Mouse (Mus musculus) heart, embryonic 11.5 days (tissue): ENCODE measurements around the gene Unc13c. TPM values are rescaled to one million over a fixed set of nuclear protein-coding genes. Genes with fewer than 3 reads are reported as not detected.

Experiments
- ATAC-seq: fragments of 200-750 bp; cut with Nextera tagmentation; replicated peaks from 2 replicates; pipeline ENCODE4 v1.8.0; 2017; ENCODE audit warnings: moderate library complexity; ENCODE audit not compliant: insufficient number of reproducible peaks, low FRiP score, low TSS enrichment
- H3K27ac ChIP-seq: fragments of 300-500 bp; sonication (generic); 2 replicates; pipeline ENCODE4 v1.5.1; 2014; ENCODE audit warnings: mild to moderate bottlenecking, low read depth, low read length
- H3K27me3 ChIP-seq: fragments of 300-500 bp; sonication (generic); 2 replicates; pipeline ENCODE4 v1.6.1; 2014; ENCODE audit warnings: mild to moderate bottlenecking, low read length, mixed read lengths; ENCODE audit not compliant: control insufficient read depth, insufficient read depth
- H3K36me3 ChIP-seq: fragments of 300-500 bp; sonication (generic); 2 replicates; pipeline ENCODE4 v1.6.1; 2014; ENCODE audit warnings: mild to moderate bottlenecking, low read length, moderate library complexity, mixed read lengths; ENCODE audit not compliant: control insufficient read depth, insufficient read depth
- H3K4me1 ChIP-seq: fragments of 300-500 bp; sonication (generic); 2 replicates; pipeline ENCODE4 v1.6.1; 2014; ENCODE audit warnings: low read length; ENCODE audit not compliant: control insufficient read depth, insufficient read depth
- H3K4me2 ChIP-seq: fragments of 300-500 bp; sonication (generic); 2 replicates; pipeline ENCODE4 v1.6.1; 2014; ENCODE audit warnings: mild to moderate bottlenecking, moderate library complexity
- H3K4me3 ChIP-seq: fragments of 300-500 bp; sonication (generic); 2 replicates; pipeline ENCODE4 v1.5.1; 2014; ENCODE audit warnings: low read depth, low read length
- H3K9ac ChIP-seq: fragments of 300-500 bp; sonication (generic); 2 replicates; pipeline ENCODE4 v1.6.1; 2014; ENCODE audit warnings: mild to moderate bottlenecking, low read depth, low read length, moderate library complexity
- H3K9me3 ChIP-seq: fragments of 300-500 bp; sonication (generic); replicated peaks from 2 replicates; pipeline ENCODE4 v1.6.1; 2016; ENCODE audit warnings: low read length; ENCODE audit not compliant: control insufficient read depth
- WGBS: fragments of 180-500 bp; shearing (Covaris S2); extraction: QIAGEN DNeasy Blood & Tissue Kit; methylation state at CpG from one replicate; pipeline ENCODE4 v1.1.7; 2014; ENCODE audit not compliant: insufficient replicate concordance; 5-methylcytosine and 5-hydroxymethylcytosine counted together
- polyA plus RNA-seq: library from polyadenylated mRNA; unstranded; fragments of >200 nt; fragmentation: Nextera tagmentation; extraction: Ambion mirVana; gene quantifications from 2 replicates; pipeline ENCODE4 v1.2.1, GENCODE M21; 2014

Unc13c gene
- polyA plus RNA-seq, 1 experiment from 2014 or later, result 2.4 TPM

DNA sequence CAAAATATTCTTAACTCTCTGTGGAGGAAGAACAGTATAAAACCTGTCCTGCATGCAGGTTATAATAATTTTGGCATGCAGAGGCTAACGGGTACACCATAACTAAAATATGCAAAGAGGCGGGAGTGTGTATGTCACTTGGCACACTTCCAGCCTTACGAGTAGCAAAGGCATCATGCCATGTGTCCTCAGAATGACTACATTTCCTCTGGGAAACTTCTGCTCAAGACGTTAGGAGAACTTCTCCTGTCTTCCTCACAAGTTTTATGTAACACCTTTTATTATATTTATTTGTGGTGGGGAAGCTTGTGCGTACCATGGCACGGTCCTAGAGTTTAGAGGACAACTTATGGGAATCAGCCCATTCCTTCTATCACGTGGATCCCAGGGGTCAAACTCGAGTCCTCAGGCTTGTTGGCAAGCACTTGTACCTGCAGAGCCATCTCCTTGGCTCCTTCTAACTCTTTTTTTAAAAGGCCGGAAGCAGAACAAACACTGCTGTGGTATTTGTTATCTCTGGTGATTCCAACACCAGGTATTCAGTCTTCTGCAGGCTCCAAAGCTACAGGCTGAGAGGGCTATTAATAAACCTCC, 3.3 kb downstream of the Unc13c start:
- H3K4me2 ChIP-seq, result peak overlapping the region; percentile 23

DNA sequence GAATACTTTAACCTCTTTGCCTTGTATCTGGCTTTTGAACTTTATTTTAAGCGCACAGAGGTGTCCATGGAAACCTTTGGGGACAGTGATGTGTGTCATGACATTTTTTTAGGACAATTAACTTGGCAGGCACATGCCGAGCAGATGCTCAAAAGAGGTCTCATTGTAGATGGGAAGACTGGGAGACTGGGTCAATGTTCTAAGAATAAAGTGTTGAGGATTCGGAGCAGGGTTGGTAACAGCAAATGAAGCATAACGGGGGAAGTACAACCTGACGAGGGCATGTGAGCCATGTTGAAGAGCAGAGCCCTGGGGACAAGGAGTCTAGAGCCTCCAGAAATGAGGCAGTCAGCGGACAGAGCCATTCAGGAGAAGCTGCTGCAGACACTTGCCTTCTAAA, 6.3 kb downstream of the Unc13c start:
- peaks cover 20% of the 10 kb centered on the region for H3K4me1 ChIP-seq
- no peak overlapping the region for H3K27ac ChIP-seq
- no peak overlapping the region for H3K9ac ChIP-seq
- H3K4me2 ChIP-seq, result no peak overlapping the region
- no peak overlapping the region for H3K4me3 ChIP-seq
- H3K36me3 ChIP-seq, result no peaks in the 10 kb centered on the region
- no peaks in the 10 kb centered on the region for H3K9me3 ChIP-seq
- ATAC-seq, result no peak
- no peaks in the 10 kb centered on the region for H3K27me3 ChIP-seq
- WGBS, result 74% methylated on average over 6 of the region's 6 CpGs

More for the DNA sequence above, 3.3 kb downstream of the Unc13c start:
- Histone ChIP-seq H3K27me3 (no peaks in the 10 kb centered on the region), H3K4me1 (peaks cover 20% of the 10 kb centered on the region), H3K9me3 (no peaks in the 10 kb centered on the region), H3K36me3 (no peaks in the 10 kb centered on the region), H3K4me3 (no peak overlapping the region), H3K9ac (no peak overlapping the region), H3K27ac (no peak overlapping the region)
- ATAC-seq, result no peak
- 37% methylated on average over 9 of the region's 9 CpGs for WGBS

DNA sequence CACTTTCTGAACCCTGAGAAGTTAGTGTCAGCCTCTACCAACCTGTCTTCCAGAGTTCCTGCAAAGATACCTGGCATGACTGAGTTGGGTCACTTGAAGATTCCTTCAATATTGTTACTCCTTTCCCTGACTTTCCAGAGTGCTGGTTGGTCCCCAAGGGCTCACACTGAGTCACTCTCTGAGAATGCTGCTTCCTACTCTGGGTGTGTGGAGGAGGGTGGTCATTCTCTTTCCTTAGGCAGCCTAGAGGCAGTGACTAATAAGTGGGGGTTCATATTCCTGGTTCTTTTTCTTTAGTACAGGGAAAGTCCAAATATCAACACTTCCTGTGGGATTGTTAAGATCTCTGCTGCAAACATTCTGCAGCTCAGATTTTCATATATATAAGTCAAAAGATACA, 16.4 kb downstream of the Unc13c start:
- Histone ChIP-seq H3K27ac (no peak overlapping the region), H3K9me3 (no peaks in the 10 kb centered on the region), H3K4me3 (no peak overlapping the region), H3K36me3 (no peaks in the 10 kb centered on the region), H3K9ac (no peak overlapping the region), H3K27me3 (no peaks in the 10 kb centered on the region), H3K4me2 (no peak overlapping the region), H3K4me1 (no peaks in the 10 kb centered on the region)
- ATAC-seq, result no peak

DNA sequence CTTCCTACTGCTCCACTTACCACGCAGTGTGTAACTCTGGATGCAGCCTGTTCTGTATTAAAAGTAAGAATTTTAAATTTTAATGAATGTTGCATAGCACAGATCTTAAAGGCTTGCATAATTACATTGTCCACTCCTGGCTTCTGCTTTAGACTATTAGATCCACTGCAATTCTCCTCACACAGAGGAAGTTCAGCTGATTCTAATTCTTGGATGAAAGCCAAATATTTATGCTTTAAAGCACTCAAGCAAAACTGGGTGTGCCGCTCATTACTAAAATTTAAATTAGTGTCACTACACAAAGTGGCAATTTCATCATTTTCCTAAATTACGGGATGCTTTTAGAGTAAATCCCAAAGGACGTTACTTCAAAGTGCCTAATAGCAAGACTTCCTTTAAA, 17.2 kb downstream of the Unc13c start:
- WGBS, result 81% methylated on average over 4 of the region's 4 CpGs
- H3K36me3 ChIP-seq, result no peaks in the 10 kb centered on the region
- no peaks in the 10 kb centered on the region for H3K9me3 ChIP-seq
- no peaks in the 10 kb centered on the region for H3K27me3 ChIP-seq
- H3K4me1 ChIP-seq, result no peaks in the 10 kb centered on the region
- no peak overlapping the region for H3K4me2 ChIP-seq
- H3K4me3 ChIP-seq, result no peak overlapping the region
- H3K27ac ChIP-seq, result no peak overlapping the region
- no peak for ATAC-seq
- H3K9ac ChIP-seq, result no peak overlapping the region

DNA sequence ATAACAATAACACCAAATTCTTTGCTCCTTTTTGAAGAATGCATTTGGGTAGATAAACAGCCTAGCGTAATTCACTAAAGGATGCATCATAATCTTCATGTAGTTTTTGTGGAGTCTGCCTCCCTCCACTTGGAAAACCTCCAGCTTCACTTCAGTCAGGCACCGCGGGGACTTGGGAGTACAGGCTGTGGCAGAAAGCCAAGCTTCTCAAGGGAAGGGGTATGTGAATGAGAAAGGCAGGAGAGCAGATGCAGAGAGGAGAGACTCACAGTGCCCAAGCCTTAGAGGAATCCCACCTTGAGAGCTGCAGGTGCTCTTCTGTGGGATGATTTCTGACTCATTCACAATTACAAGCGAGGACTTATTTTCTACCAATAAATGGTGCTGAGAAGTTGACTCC, 33.9 kb downstream of the Unc13c start:
- 53% methylated on average over 4 of the region's 4 CpGs for WGBS
- no peak for ATAC-seq

DNA sequence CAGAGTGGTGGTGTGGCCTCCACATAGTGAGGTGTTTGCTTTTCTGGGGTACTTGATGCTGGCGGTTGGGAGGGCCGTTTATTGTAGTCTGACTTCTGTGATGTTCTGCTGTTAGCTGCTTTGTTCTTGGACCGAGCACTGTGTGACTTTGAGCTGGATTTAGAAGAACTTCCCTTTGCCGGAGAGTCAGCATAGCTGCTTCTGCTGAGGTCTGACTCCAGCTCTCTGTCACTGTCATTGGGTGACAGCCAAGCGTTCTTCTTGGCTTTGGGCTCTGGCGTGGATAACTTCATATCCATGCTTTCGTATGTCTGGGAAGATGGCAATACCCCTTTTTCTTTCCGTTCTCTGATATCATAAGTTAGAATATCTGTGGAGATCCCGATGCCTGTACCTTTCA, 36.8 kb downstream of the Unc13c start:
- Histone ChIP-seq H3K9ac (no peak overlapping the region), H3K27ac (no peak overlapping the region), H3K9me3 (no peaks in the 10 kb centered on the region), H3K36me3 (no peaks in the 10 kb centered on the region), H3K4me3 (no peak overlapping the region), H3K4me2 (no peak overlapping the region), H3K27me3 (no peaks in the 10 kb centered on the region), H3K4me1 (no peaks in the 10 kb centered on the region)
- ATAC-seq, result no peak
- 90% methylated on average over 9 of the region's 9 CpGs for WGBS

More for the DNA sequence above, 33.9 kb downstream of the Unc13c start:
- H3K4me1 ChIP-seq, result no peaks in the 10 kb centered on the region
- H3K9me3 ChIP-seq, result no peaks in the 10 kb centered on the region
- H3K4me3 ChIP-seq, result no peak overlapping the region
- H3K9ac ChIP-seq, result no peak overlapping the region
- H3K36me3 ChIP-seq, result no peaks in the 10 kb centered on the region
- H3K27ac ChIP-seq, result no peak overlapping the region
- H3K4me2 ChIP-seq, result no peak overlapping the region
- no peaks in the 10 kb centered on the region for H3K27me3 ChIP-seq

DNA sequence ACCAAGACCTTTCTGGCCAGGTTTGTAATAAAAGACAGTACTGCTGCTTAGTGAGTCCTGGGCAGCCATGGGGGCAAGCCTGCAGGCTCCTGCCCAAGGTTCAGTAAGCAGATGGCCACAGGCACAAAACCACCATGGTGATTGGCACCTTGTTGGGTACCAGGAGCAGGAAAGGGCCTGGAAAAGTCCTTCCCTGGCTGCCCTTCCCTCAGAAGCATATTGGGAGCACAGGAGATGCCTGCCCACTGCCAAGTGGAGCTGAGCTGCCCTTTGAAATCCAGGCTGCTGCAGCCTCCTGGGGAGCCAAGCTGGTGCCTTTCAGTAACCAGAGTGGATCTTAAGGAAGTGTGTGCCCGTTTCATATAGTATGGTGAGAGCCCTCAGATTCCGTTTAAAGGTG, 41.5 kb downstream of the Unc13c start:
- no peaks in the 10 kb centered on the region for H3K9me3 ChIP-seq
- WGBS, result 72% methylated on average over 2 of the region's 2 CpGs
- no peaks in the 10 kb centered on the region for H3K36me3 ChIP-seq
- H3K4me2 ChIP-seq, result no peak overlapping the region
- H3K27me3 ChIP-seq, result no peaks in the 10 kb centered on the region
- no peak overlapping the region for H3K4me3 ChIP-seq
- no peak overlapping the region for H3K9ac ChIP-seq
- ATAC-seq, result no peak
- no peaks in the 10 kb centered on the region for H3K4me1 ChIP-seq
- no peak overlapping the region for H3K27ac ChIP-seq

DNA sequence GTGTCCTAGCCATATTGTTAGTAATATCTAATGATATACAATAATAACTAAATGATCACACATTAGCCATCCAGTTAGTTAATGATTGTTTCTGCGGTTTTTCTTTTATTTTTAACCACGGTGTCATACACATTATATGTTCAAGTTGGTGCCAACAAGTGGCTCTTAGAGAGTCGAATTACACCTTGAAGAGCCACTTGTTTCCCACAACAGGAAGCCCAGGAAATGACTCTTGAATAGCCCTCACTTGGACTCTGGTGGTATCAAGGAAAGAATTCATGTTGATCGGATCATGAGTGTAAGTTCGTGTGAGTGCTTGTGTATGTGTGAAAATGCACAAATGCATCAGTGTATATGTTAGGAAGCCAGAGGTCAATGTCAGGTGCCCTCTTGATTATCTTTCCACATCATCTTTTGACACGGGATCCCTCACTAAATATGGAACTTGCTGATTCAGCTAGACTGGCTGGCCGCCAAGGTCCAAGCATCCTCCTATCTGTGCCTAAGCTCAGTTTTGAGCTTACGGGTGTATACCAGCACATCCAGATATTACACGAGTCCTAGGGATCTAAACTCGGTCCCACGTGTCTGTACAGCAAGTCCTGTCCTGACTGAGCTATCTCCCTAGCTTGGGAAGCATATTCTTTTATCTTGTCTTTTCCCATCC, 46.2 kb downstream of the Unc13c start:
- no peak overlapping the region for H3K4me2 ChIP-seq
- 71% methylated on average over 11 of the region's 11 CpGs for WGBS

DNA sequence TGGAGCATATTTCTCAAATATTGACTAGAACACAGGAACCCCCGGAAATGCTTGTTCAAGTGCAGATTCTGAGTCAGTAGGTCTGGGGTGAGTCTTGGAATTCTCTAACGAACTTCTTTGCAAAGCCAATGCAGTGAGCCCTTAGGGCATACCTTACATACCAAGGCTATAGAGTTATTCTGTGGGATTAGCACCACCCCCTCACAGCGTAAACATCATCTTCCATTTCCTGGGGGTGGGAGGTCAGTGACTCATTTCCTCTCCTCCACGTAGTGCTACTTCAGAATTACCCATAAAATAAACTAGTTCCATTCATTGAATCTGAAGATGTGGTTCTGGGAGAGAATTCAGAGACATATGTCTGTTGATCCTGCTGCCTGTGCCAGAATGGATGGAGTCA, 62.8 kb downstream of the Unc13c start:
- Histone ChIP-seq H3K4me2 (no peak overlapping the region), H3K9me3 (peaks cover 7% of the 10 kb centered on the region; the same call in 1 of the 2 replicates), H3K9ac (no peak overlapping the region), H3K27ac (no peak overlapping the region), H3K36me3 (no peaks in the 10 kb centered on the region), H3K4me3 (no peak overlapping the region), H3K27me3 (no peaks in the 10 kb centered on the region), H3K4me1 (no peaks in the 10 kb centered on the region)
- no peak for ATAC-seq
- WGBS, result 60% methylated on average over 4 of the region's 4 CpGs

More for the DNA sequence above, 46.2 kb downstream of the Unc13c start:
- H3K27me3 ChIP-seq, result no peaks in the 10 kb centered on the region
- no peaks in the 10 kb centered on the region for H3K4me1 ChIP-seq
- no peak overlapping the region for H3K4me3 ChIP-seq
- ATAC-seq, result no peak
- H3K9me3 ChIP-seq, result no peaks in the 10 kb centered on the region
- H3K9ac ChIP-seq, result no peak overlapping the region
- no peak overlapping the region for H3K27ac ChIP-seq
- H3K36me3 ChIP-seq, result no peaks in the 10 kb centered on the region
